Mouse (Mus musculus): ENCODE results near the gene Lhx3. TPM values are rescaled to one million over a fixed set of nuclear protein-coding genes. Genes with fewer than 3 reads are reported as not detected.

The Lhx3 gene
- 0.10 TPM in 1 of 2 replicates, not detected in the other for polyA plus RNA-seq (2015; fragmentation: Nextera tagmentation; extraction: Ambion mirVana)

- H3K4me3 ChIP-seq = no peak within 1 kb of the TSS
- no peak within 1 kb of the TSS for H3K9ac ChIP-seq (replicated peaks)
- H3K4me1 ChIP-seq = peaks cover 14% of the 10 kb centered on the region
- H3K27ac ChIP-seq (replicated peaks) = no peak within 1 kb of the TSS
- H3K9me3 ChIP-seq = no peaks in the 10 kb centered on the region
- H3K4me2 ChIP-seq (replicated peaks) = no peak within 1 kb of the TSS
- H3K27me3 ChIP-seq = peaks cover 50% of the 10 kb centered on the region
- H3K36me3 ChIP-seq = peaks cover 18% of the 10 kb centered on the region
- WGBS = 4% methylated on average over 19 of the region's 19 CpGs
- ATAC-seq (replicated peaks) = no peak
These were observed at the start of gene Lhx3 for GRCm38 (mm10) chr2:26208126-26208789. Gene Lhx3, minus strand, starts transcription at chr2:26208289.

GRCm38 (mm10) chr2:26257315-26258096 lies 49.4 kb upstream of the Lhx3 start:
- no peaks in the 10 kb centered on the region for H3K4me1 ChIP-seq
- H3K9me3 ChIP-seq = no peaks in the 10 kb centered on the region
- no peak overlapping the region for H3K27ac ChIP-seq (replicated peaks)
- H3K27me3 ChIP-seq = no peaks in the 10 kb centered on the region
- H3K4me2 ChIP-seq (replicated peaks) = no peak overlapping the region
- no peak overlapping the region for H3K4me3 ChIP-seq
- no peak for ATAC-seq (replicated peaks)
- WGBS = 86% methylated on average over 16 of the region's 16 CpGs
- no peaks in the 10 kb centered on the region for H3K36me3 ChIP-seq
- no peak overlapping the region for H3K9ac ChIP-seq (replicated peaks)

- Histone ChIP-seq H3K27me3 (no peaks in the 10 kb centered on the region), H3K27ac (replicated peaks) (no peak overlapping the region), H3K4me3 (no peak overlapping the region), H3K4me2 (replicated peaks) (no peak overlapping the region), H3K9ac (replicated peaks) (no peak overlapping the region), H3K36me3 (no peaks in the 10 kb centered on the region), H3K9me3 (no peaks in the 10 kb centered on the region), H3K4me1 (no peaks in the 10 kb centered on the region)
- 52% methylated on average over 4 of the region's 4 CpGs for WGBS
- ATAC-seq (replicated peaks) = no peak
These were observed 46.7 kb upstream of the Lhx3 start for GRCm38 (mm10) chr2:26254816-26255215.

GRCm38 (mm10) chr2:26252514-26253206 lies 44.6 kb upstream of the Lhx3 start:
- Histone ChIP-seq H3K36me3 (no peaks in the 10 kb centered on the region), H3K4me3 (no peak overlapping the region), H3K27me3 (no peaks in the 10 kb centered on the region), H3K4me1 (no peaks in the 10 kb centered on the region), H3K9me3 (no peaks in the 10 kb centered on the region), H3K4me2 (replicated peaks) (no peak overlapping the region), H3K9ac (replicated peaks) (no peak overlapping the region), H3K27ac (replicated peaks) (no peak overlapping the region)
- 58% methylated on average over 8 of the region's 8 CpGs for WGBS
- no peak for ATAC-seq (replicated peaks)

- ATAC-seq (replicated peaks) = no peak
- Histone ChIP-seq H3K9ac (replicated peaks) (no peak overlapping the region), H3K36me3 (no peaks in the 10 kb centered on the region), H3K27ac (replicated peaks) (no peak overlapping the region), H3K4me2 (replicated peaks) (no peak overlapping the region), H3K27me3 (no peaks in the 10 kb centered on the region), H3K9me3 (no peaks in the 10 kb centered on the region), H3K4me3 (no peak overlapping the region), H3K4me1 (no peaks in the 10 kb centered on the region)
- WGBS = 71% methylated on average over 3 of the region's 3 CpGs
These were observed 39.4 kb upstream of the Lhx3 start for GRCm38 (mm10) chr2:26247531-26247930.

GRCm38 (mm10) chr2:26240841-26241240 lies 32.8 kb upstream of the Lhx3 start:
- H3K4me3 ChIP-seq = no peak overlapping the region
- H3K4me2 ChIP-seq (replicated peaks) = no peak overlapping the region
- no peaks in the 10 kb centered on the region for H3K27me3 ChIP-seq
- H3K36me3 ChIP-seq = no peaks in the 10 kb centered on the region
- H3K9ac ChIP-seq (replicated peaks) = no peak overlapping the region
- H3K4me1 ChIP-seq = peaks cover 14% of the 10 kb centered on the region
- WGBS = 65% methylated on average over 3 of the region's 3 CpGs
- ATAC-seq (replicated peaks) = no peak
- H3K27ac ChIP-seq (replicated peaks) = no peak overlapping the region
- no peaks in the 10 kb centered on the region for H3K9me3 ChIP-seq

GRCm38 (mm10) chr2:26240330-26240729 lies 32.2 kb upstream of the Lhx3 start:
- Histone ChIP-seq H3K9me3 (no peaks in the 10 kb centered on the region), H3K4me2 (replicated peaks) (no peak overlapping the region), H3K27me3 (no peaks in the 10 kb centered on the region), H3K4me3 (no peak overlapping the region), H3K4me1 (peaks cover 14% of the 10 kb centered on the region), H3K36me3 (no peaks in the 10 kb centered on the region), H3K9ac (replicated peaks) (no peak overlapping the region), H3K27ac (replicated peaks) (peak overlapping the region; percentile 46; the same call in 1 of the 2 replicates)
- ATAC-seq (replicated peaks) = no peak
- 50% methylated on average over 9 of the region's 9 CpGs for WGBS

GRCm38 (mm10) chr2:26237290-26237782 lies 29.2 kb upstream of the Lhx3 start, which contains the start of gene Qsox2:
Gene Qsox2, minus strand, starts transcription at chr2:26237525.
- H3K9ac ChIP-seq (replicated peaks) = peak within 1 kb of the TSS; percentile 93
- H3K4me1 ChIP-seq = peaks cover 14% of the 10 kb centered on the region
- H3K4me3 ChIP-seq = peak within 1 kb of the TSS; percentile 97
- peak within 1 kb of the TSS; percentile 78 for H3K27ac ChIP-seq (replicated peaks)
- ATAC-seq (replicated peaks) = peak; percentile 81
- no peaks in the 10 kb centered on the region for H3K36me3 ChIP-seq
- 3% methylated on average over 33 of the region's 36 CpGs for WGBS
- peak within 1 kb of the TSS; percentile 82 for H3K4me2 ChIP-seq (replicated peaks)
- H3K9me3 ChIP-seq = no peaks in the 10 kb centered on the region
- no peaks in the 10 kb centered on the region for H3K27me3 ChIP-seq

GRCm38 (mm10) chr2:26236681-26237289 lies 28.7 kb upstream of the Lhx3 start:
- peak; percentile 77 for ATAC-seq (replicated peaks)
- no peaks in the 10 kb centered on the region for H3K36me3 ChIP-seq
- H3K4me3 ChIP-seq = peak overlapping the region; percentile 97
- WGBS = under 1% methylated on average over 50 of the region's 51 CpGs
- peak overlapping the region; percentile 93 for H3K9ac ChIP-seq (replicated peaks)
- peak overlapping the region; percentile 82 for H3K4me2 ChIP-seq (replicated peaks)
- peaks cover 14% of the 10 kb centered on the region for H3K4me1 ChIP-seq
- no peaks in the 10 kb centered on the region for H3K9me3 ChIP-seq
- H3K27me3 ChIP-seq = no peaks in the 10 kb centered on the region
- H3K27ac ChIP-seq (replicated peaks) = peak overlapping the region; percentile 78

GRCm38 (mm10) chr2:26234771-26235170 lies 26.7 kb upstream of the Lhx3 start:
- no peaks in the 10 kb centered on the region for H3K36me3 ChIP-seq
- no peak overlapping the region for H3K9ac ChIP-seq (replicated peaks)
- no peak overlapping the region for H3K4me2 ChIP-seq (replicated peaks)
- WGBS = 94% methylated on average over 2 of the region's 2 CpGs
- H3K27me3 ChIP-seq = no peaks in the 10 kb centered on the region
- no peaks in the 10 kb centered on the region for H3K9me3 ChIP-seq
- H3K27ac ChIP-seq (replicated peaks) = no peak overlapping the region
- no peak overlapping the region for H3K4me3 ChIP-seq
- H3K4me1 ChIP-seq = peaks cover 8% of the 10 kb centered on the region
- ATAC-seq (replicated peaks) = no peak

GRCm38 (mm10) chr2:26234253-26234652 lies 26.2 kb upstream of the Lhx3 start:
- no peak for ATAC-seq (replicated peaks)
- Histone ChIP-seq H3K4me1 (peaks cover 8% of the 10 kb centered on the region), H3K9me3 (no peaks in the 10 kb centered on the region), H3K27me3 (no peaks in the 10 kb centered on the region), H3K27ac (replicated peaks) (no peak overlapping the region), H3K4me2 (replicated peaks) (no peak overlapping the region), H3K9ac (replicated peaks) (no peak overlapping the region), H3K36me3 (no peaks in the 10 kb centered on the region), H3K4me3 (no peak overlapping the region)
- 83% methylated on average over 5 of the region's 5 CpGs for WGBS
